Mouse (Mus musculus): ENCODE measurements around the gene Hyal3.
"Not testable (repeated sequence)": the region's sequence is repeated elsewhere in the genome, so short reads cannot be mapped to it uniquely, and the experiment has no call there.

Hyal3 gene

DNA sequence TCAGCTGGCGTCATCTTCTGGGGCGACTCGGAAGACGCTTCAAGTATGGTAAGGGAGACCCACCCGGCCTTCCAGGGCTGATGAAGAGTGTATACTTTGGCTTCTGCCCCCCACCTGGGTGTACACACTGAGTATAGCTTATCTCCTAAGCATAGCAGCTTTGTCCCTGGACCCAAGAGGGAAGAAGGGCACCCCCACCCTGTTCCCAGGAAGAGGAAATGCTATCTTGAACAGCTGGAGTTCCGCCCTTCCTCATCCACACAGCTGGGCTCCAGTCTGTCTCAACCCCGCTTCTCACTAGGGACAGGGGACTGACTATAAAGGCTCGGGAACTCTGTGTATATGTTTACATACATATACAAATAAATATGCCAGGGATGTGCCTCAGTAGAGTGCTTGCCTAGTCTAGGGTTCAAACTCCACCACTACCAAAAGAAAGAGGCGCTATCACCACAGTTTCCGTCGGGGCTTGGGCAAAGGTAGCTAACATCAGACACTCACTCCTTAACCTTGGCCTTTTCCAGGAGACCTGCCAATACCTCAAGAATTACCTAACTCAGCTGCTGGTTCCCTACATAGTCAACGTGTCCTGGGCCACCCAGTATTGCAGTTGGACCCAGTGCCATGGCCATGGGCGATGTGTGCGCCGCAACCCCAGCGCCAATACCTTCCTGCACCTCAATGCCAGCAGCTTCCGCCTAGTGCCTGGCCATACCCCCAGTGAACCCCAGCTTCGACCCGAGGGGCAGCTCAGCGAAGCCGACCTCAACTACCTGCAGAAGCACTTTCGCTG is 8.9 kb upstream of the Hyal3 start:
- no peak for ATAC-seq (ENCODE audit: low TSS enrichment)

DNA sequence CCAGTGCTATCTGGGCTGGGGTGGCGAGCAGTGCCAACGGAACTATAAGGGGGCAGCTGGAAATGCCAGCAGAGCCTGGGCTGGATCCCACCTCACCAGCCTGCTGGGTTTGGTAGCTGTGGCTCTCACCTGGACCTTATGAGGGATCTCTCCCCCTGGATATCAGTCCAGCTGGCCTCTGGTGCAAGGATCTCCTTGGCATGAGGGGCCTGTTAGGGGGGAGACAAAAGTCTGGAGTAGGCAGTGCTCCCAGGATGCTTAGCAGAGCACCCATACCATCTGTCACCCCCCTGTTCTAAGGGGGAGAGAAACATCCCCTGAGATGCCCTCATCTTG is 8.3 kb upstream of the Hyal3 start:
- no peak for ATAC-seq (ENCODE audit: low TSS enrichment)

DNA sequence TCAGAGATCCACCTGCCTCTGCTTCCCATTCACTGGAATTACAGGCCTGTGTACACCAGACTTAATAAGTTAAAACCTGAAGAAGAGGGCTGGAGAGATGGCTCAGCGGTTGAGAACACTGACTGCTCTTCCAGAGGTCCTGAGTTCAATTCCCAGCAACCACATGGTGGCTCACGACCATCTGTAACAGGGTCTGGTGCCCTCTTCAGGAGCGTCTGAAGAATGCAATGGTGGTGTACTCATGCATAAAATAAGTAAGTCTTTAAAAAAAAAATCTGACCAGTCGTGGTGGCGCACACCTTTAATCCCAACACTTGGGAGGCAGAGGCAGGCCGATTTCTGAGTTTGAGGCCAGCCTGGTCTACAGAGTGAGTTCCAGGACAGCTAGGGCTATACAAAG is 6.8 kb upstream of the Hyal3 start:
- not testable (repeated sequence) for ATAC-seq (ENCODE audit: low TSS enrichment)

DNA sequence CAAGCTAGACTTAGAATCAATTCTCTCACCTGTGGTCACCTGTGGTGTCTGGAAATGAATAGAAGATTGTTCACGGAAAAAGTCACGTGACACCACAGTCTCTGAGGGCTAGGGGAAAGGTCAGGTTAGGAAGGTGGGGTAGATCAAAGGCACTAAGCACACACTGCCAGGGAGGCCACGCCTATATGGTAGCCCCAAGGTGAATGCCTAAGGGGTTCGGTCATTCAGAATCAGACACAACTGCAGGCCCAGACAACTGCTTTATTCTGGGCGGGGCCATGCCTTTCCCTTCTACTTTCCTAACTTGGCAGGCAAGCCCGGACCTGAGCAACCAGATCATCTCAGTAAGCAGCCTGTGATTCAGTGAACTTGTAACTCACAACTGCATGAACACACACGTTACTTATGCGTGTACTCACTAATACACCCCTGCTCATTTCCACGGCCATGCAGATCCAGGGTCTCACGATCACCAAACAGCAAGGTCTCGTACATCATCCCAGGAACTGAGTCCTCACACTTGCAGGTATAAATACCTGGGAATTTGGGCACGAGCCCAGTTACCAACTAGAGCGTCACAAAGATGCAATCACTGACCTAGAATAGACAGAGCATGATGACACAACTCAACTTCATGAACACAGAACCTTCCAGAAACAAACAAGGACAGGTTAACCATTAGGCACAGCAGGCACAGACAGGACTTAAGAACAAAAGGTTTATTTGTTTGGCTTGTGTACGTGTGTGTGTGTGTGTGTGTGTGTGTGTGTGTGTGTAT is 4.8 kb upstream of the Hyal3 start:
- ATAC-seq (ENCODE audit: low TSS enrichment): no peak

DNA sequence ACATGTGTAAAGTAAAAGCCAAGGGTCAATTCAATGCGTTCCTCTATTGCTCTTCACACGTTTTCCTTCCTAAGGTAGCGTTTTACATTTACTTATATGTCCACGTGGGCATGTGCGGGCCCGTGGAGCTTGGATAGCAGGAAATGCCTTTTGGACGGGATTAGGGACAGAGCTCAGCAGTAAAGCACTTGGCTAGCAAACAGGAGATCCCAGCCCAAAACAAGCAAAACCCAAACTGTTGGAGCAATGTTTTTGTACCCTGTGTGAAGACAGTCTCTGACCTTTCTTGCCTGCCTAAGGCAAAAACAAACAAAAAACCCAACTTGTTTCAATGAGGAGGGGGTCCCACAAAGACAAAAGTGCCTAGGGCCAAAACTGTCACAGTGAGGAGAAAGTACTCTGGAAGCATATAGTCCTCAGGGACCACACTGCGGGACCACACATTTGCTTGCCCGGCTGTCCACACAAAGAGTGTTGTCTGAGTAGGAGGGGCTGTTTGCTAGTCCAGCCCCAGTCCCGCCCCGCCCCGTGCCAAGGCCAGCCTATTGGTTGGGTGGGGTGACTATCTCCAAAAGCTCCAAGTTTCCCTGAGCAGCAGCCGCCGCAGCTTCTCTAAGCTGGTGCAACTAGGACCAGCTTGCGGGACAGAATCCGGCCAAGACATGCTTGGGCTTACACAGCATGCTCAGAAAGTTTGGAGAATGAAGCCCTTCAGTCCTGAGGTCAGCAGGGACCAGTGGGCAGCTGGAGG is 4.1 kb upstream of the Hyal3 start, which contains the start of gene Hyal1:
TSS of gene Hyal1 (plus strand) at position 571 of the 751 bp plus-strand sequence.
- no peak for ATAC-seq (ENCODE audit: low TSS enrichment)

DNA sequence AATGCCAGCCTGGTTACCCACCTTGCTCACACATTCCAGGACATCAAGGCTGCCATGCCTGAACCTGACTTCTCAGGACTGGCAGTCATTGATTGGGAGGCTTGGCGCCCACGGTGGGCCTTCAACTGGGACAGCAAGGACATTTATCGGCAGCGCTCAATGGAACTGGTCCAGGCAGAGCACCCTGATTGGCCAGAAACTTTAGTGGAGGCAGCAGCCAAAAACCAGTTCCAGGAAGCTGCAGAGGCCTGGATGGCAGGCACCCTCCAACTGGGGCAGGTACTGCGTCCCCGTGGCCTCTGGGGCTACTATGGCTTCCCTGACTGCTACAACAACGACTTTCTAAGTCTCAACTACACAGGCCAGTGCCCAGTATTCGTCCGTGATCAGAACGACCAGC is 2.7 kb upstream of the Hyal3 start:
- ATAC-seq (ENCODE audit: low TSS enrichment): no peak

DNA sequence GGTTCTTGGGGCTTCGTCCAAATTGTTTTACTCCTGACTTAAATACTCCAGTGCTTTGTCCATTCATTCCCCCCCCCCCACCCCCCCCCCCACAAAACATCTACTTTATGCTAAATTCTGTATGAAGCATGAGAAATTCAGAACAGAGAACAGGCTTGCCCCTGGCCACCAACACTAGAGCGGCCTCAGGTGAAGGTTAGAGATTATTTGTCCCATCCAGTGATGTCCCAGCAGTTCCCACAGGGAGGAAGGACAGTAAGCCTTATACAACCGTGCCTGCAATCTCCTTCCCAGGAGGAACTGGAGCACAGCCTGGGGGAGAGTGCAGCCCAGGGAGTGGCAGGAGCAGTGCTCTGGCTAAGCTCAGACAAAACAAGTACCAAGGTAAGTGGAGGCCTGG is 2.0 kb upstream of the Hyal3 start, which contains the start of gene Naa80:
TSS of gene Naa80 (plus strand) at position 301 of the 400 bp plus-strand sequence.
- no peak for ATAC-seq (ENCODE audit: low TSS enrichment)

DNA sequence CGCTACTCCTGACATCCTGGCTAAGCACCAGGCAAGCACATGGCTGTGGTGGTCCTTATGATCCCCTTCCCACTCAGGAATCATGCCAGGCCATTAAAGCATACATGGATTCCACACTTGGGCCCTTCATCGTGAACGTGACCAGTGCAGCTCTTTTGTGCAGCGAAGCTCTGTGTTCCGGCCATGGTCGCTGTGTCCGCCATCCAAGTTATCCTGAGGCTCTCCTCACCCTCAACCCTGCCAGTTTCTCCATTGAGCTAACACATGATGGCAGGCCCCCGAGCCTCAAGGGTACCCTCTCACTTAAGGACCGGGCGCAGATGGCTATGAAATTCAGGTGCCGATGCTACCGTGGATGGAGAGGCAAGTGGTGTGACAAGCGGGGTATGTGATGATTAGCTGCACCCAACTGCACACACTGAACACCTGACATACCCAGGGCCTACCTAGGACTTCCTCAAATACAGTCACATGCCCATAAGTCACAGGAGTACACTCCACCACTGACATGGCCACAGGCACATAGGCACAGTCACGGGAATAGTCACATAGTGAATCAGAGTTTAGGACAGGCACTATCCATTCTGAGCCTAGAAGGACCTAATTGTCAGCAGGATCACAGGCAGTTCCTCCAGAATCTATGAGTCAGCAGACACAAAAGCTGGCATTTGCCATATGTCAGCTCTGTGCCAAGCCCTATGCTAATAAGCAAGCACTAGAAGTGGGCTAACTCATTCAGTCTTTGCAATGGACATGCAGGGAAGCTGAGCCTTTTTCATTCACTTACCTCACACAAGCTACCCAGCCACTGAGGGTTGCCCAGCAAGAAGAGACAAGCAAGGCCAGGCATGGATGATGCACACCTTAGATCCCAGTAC is 1.4 kb upstream of the Hyal3 start:
- ATAC-seq (ENCODE audit: low TSS enrichment): no peak

DNA sequence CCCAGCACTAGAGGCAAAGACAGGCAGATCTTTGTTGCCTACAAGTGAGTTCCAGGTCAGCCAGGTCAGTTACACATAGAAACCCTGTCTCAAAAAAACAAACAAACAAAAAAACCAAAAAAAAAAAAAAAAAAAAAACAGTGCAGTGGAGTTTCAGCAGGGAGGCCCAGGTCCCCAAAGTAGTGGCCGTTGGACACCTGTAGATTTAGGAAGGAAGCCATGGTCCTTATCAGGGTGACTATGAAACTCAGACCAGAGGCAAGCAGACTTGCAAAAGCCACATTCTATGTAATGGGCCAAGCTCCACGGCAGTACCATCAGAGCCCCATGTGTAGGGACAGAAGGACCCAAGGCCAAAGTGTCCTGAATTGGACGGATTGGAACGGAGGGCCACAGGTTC is 966 bp downstream of the Hyal3 start:
- no peak for ATAC-seq (ENCODE audit: low TSS enrichment)

DNA sequence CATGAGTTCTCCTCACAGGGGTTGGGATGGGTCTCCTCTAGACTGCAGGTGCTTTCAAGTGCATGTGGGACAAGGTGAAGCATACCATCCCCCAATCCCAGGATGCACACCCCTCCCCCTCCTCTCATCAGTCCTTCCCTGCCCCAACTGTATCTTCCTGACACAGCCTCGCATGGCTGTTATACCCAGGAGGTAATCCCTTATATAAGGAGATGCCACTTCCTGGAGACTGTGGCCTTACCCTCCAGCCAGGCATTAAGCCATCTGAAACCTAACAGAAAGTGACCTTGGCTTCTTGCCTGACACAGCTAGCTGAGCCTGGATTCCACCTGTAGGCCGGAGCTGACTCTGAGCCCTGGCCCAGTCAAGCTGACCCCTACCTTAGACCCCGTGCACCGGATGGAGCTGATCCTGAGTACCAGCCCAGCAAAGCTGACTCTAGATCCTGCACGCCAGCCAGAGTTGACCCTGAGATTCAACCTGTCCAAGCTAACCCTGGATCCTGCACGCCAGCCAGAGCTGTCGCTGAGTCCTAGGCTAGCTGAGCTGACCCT is 2.0 kb downstream of the Hyal3 start:
- no peak for ATAC-seq (ENCODE audit: low TSS enrichment)

DNA sequence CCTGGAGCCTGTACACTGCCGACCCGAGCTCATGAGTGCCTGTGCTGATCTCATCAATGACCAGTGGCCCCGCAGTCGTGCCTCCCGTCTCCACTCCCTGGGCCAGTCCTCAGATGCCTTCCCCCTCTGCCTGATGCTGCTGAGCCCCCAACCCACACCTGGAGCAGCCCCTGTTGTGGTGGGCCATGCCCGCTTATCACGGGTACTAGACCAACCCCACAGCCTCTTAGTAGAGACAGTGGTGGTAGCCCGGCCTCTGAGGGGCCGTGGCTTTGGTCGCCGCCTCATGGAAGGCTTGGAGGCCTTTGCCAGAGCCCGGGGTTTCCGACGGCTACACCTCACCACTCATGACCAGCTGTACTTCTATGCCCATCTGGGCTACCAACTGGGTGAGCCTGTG is 2.6 kb downstream of the Hyal3 start:
- no peak for ATAC-seq (ENCODE audit: low TSS enrichment)

DNA sequence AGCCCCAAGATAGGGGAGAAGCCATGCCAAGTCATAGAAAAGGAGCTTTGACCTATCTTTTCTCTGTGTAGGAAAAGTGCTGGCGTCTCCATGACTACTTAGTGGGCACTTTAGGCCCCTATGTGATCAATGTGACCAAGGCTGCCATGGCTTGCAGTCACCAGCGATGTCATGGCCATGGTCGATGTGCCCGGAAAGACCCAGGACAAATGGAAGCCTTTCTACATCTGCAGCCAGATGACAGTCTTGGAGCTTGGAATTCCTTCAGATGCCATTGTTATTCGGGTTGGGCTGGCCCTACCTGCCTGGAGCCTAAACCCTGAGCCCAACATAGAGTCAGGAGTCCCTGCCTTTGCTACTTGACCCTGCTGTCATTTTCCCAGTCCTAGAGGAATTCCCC is 5.9 kb downstream of the Hyal3 start:
- ATAC-seq (ENCODE audit: low TSS enrichment): no peak

DNA sequence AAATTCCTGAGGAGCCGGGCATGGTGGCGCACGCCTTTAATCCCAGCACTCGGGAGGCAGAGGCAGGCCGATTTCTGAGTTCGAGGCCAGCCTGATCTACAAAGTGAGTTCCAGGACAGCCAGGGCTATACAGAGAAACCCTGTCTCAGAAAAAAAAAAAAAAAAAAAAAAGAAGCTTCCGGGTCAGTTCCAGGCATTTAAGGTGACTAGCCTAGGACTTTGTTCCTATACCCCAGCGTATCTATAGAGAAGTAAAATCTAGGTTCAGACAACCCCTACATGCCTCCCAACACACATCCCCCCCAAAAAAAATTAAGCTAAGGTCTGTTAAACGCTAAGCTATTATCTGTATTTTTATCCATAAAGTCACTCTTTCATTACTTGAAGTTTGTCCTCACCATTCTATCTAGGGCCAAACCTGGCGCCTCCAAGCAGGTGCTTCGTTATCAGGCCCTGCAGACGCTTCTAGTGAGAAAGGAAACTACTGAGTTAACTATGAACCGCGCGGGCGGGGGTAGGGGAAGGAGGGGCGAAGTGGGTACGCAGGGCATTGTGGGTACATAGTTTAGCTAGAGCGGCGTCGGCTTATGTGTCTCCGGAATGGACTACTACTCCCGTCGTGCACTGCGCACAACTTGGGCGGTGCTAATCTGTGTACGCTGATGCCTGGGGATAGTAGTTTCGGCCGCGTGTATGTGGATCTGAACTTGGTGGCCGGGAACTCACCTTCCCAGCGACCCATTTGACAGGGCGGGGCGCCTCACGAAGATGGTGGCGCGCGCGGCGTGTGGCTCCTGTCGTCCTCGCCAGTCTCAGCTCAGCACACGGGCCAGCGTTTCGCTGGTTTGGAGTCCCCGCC is 6.6 kb downstream of the Hyal3 start, which contains the start of gene Ifrd2:
TSS of gene Ifrd2 (plus strand) at position 669 of the 859 bp plus-strand sequence.
- ATAC-seq (ENCODE audit: low TSS enrichment): peak; percentile 95

DNA sequence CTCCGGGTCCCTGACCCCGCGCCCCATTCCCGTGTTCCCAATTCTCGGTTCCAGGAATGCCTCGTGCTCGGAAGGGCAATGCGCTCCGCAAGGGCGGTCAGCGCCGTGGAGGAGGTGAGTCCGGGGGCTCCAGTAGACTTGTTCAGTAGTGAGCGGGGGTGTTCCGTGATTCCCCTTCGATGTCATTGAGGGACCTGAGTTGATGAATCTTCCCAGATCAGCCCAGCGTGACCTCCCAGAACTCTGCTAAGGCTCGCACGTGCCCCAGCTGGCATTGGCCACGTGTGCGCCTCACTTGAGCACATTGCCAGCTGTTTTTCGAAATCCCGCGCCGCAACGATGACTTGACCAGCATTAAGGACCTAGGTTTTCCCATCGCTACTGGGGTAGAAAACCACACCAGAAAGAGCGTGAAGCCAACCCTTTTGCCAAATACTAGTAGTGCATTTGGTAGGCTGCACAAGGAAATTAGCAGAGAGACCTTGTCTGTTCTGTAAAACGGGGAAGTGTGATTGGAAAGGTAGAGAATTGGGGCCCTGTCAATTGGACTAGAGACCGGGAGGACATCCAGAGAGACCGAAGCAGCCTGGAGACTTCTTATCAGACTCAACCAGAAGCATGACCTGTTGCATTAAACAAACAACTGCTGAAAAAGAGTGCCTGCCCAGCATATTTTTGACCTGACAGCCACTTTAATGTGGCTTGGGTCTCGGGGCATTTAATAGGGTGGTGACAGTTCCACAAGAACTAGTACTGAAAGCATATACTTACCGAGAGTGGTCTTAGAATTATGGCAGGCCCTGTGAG is 7.4 kb downstream of the Hyal3 start:
- peak; percentile 13; the same call in 1 of the 2 replicates for ATAC-seq (ENCODE audit: low TSS enrichment)

DNA sequence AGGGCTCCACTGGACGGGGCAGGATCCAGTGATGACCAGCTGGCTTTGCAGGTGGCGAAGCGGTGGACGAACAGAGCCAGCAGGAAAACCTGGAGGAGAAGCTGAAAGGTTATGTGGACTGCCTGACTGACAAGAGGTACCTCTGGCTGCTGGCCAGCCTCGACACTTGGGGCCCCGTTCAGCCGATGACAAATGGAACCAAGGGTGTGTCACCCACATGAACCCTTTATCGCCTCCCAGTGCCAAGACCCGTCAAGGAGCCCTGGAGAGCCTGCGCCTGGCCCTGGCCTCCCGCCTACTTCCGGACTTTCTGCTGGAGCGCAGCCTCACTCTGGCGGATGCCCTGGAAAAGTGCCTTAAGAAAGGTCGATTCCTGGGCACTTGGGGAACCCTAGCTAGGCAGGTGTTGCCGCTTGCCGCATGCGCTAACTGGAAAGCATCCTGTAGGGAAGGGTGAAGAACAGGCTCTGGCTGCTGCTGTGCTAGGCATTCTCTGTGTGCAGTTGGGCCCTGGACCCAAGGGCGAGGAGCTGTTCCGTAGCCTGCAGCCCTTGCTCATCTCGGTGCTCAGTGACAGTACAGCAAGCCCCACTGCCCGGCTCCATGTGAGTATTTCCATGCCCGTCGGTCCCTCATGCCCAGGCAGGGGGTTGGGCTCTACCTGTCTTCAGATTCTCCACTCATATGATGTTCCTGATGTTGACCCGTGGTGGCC is 9.6 kb downstream of the Hyal3 start:
- ATAC-seq (ENCODE audit: low TSS enrichment): no peak

DNA sequence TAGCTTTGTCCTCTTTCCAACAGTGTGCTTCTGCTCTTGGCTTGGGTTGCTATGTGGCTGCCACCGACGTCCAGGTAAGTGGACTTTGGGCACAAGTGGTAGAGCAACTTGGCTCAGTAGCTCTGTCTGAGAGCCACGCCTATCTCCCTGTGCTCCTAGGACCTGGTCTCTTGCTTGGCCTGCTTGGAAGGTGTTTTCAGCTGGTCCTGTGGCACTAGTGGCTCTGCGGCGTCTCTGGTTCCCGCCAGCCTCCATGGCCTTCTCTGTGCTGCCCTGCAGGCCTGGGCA is 10.1 kb downstream of the Hyal3 start:
- no peak for ATAC-seq (ENCODE audit: low TSS enrichment)

DNA sequence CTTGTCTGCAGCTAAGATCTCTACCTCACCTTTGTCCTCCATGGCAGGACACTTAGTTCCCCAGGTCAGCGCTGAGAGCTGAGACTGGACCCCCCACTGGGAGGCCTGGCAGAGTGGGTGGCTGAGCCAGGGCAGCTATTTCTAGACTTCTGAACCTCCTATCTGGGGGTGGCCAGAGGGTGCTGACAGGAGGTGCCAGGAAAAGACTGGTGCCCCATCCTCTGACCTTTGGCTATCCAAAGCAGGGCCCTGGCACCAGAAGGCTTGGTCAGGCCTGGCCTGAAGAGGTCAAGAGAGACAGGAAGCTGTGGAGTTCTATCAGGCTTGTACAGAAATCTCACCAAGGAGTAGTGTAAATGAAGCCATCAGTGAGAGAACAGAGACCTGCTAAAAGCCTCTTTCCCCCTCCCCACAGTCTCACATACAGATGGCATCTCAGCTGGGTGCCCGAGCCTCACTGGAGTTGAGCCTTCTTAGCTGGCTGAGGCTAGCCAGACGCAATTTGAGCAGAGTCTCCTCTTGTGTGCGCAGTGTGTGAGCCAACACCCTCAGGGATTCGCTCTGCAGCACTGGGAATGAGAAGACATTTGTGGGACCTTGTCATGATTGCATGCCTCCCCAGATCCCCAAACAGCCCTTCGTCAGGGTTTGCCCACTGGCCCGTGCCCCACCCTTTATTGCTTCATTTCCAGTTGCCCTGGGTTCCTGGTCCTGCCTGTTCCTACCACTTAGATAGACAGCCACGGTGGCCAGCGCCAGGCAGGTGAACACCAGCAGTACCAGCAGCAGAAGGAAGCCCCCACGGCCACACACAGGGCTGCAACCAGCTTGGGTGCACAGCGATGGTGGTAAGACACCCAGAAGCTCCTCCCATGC is 12.7 kb downstream of the Hyal3 start:
- no peak for ATAC-seq (ENCODE audit: low TSS enrichment)
